Mouse (Mus musculus): ENCODE measurements around the gene Fmo4.

DNA sequence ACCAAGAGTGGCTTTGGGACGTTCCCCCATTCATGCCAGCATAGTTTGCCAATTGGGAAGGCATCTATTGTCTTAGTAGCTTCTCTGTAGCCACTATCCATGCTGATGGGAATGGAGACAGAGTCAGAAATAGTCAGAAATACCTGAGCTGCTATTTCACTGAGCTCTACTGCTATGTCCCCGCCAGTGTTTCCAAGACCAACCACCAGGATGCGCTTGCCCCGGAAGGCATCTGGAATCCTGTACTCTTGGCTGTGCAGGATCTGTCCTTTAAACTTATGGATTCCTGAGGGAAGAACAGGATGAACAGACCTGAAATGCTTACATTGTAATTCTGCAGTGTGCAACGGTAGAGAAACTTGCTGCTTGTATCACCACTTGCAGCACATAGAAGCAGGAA, 8.8 kb downstream of the Fmo4 start:
- no peak for TF ChIP-seq POLR2A (IDR thresholded peaks at IDR 0.05; ENCODE audit: control insufficient read depth, low read depth, low read length)
- no peak for TF ChIP-seq CTCF (IDR thresholded peaks at IDR 0.05; ENCODE audit: control insufficient read depth, insufficient read depth, insufficient replicate concordance, low read depth, low read length)

Data from testis, adult 2 months (tissue).